In the genomic region with DNA sequence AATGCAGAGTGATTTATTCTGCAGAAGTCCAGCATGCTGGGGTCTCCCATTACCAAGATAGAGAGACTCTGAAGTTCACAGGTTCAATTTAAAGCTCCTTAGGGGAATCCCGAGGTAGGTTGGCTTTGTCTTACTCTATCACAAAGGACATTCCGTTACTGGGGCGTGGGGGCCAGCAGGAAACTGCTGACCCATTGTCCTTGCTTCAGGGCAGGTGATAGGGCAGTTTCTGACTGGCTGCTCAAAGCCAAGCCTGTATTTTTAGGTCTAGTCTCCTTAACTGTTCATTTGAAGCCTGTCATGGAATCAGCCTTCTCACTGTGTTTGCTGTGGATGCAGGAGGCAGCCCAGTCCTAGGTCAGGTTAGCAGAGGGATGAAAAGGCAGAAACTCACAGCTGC, we compare ENCODE assay signal across 17 mouse cellular contexts.
"Had no signal": no experiment of that assay in that cellular context is flagged by ENCODE, and none has a peak within 500 bp of the region (broad histone marks: within the 10 kb centered on the region; RNA-seq: fewer than 3 reads in every experiment).

No protein-coding gene starts in this region.

- H3K9ac ChIP-seq: liver, postnatal 0 days; lung, embryonic 15.5 days; midbrain, embryonic 12.5 days; midbrain, embryonic 15.5 days; neural tube, embryonic 12.5 days; stomach, embryonic 15.5 days had no signal

- H3K4me3 ChIP-seq: lung, embryonic 15.5 days; megakaryocyte, embryonic 14.5 days; midbrain, embryonic 12.5 days; midbrain, embryonic 15.5 days; neural tube, embryonic 12.5 days; stomach, embryonic 15.5 days had no signal

- H3K4me2 ChIP-seq: midbrain, embryonic 12.5 days; midbrain, embryonic 15.5 days; neural tube, embryonic 12.5 days; stomach, embryonic 15.5 days had no signal

- H3K27ac ChIP-seq: lung, embryonic 15.5 days; macrophage; midbrain, embryonic 12.5 days; midbrain, embryonic 15.5 days; neural tube, embryonic 12.5 days; stomach, embryonic 15.5 days; stomach, postnatal 0 days had no signal

- H3K9me3 ChIP-seq: lung, embryonic 15.5 days; megakaryocyte, embryonic 14.5 days; midbrain, embryonic 12.5 days; midbrain, embryonic 15.5 days; neural tube, embryonic 12.5 days; stomach, embryonic 15.5 days had no signal

- H3K4me1 ChIP-seq: lung, embryonic 15.5 days; megakaryocyte, embryonic 14.5 days had no signal

- H3K27me3 ChIP-seq: lung, embryonic 15.5 days; midbrain, embryonic 12.5 days; midbrain, embryonic 15.5 days; neural tube, embryonic 12.5 days; stomach, embryonic 15.5 days had no signal

- ATAC-seq: liver, postnatal 0 days; lung, postnatal 0 days; midbrain, embryonic 15.5 days had no signal

- DNase-seq: liver, postnatal 0 days; lung, adult 2 months; lung, postnatal 14 days; lung, postnatal 36 days; right cerebral cortex, postnatal 14 days; thymus, adult 2 months; thymus, postnatal 25 days; thymus, postnatal 4 days had no signal

- H3K36me3 ChIP-seq: lung, embryonic 15.5 days; midbrain, embryonic 12.5 days; midbrain, embryonic 15.5 days; neural tube, embryonic 12.5 days; stomach, embryonic 15.5 days had no signal
